Mouse (Mus musculus) adrenal gland (tissue): ENCODE results near the gene Aif1.

Experiments used
- intact Hi-C: fragments of 180-260 bp; cut with DNase I; formaldehyde crosslinking; loops from one replicate; pipeline ENCODE4 v1.15.1; 2025
- long read RNA-seq, 2 experiments: library from polyadenylated mRNA; unstranded; transcript quantifications; one replicate each; pipeline ENCODE4 v2.0.0; 2020; ENCODE audit warnings: borderline replicate concordance in 1 of 2; ENCODE audit not compliant: insufficient replicate concordance in 1 of 2

The Aif1 gene
- long read RNA-seq, experiment 1, transcript Aif1-203 (6 exons, 842 nt) = major isoform, 7 of 7 reads
- long read RNA-seq, experiment 1, partial matches to known transcripts = 0 of 7 reads
- long read RNA-seq, experiment 1, other reads (novel, unspliced or antisense) = 0 of 7 reads
- long read RNA-seq, experiment 2, transcript Aif1-203 (6 exons, 842 nt) = major isoform, 9 of 9 reads
- long read RNA-seq, experiment 2, partial matches to known transcripts = 0 of 9 reads
- long read RNA-seq, experiment 2, other reads (novel, unspliced or antisense) = 0 of 9 reads

DNA sequence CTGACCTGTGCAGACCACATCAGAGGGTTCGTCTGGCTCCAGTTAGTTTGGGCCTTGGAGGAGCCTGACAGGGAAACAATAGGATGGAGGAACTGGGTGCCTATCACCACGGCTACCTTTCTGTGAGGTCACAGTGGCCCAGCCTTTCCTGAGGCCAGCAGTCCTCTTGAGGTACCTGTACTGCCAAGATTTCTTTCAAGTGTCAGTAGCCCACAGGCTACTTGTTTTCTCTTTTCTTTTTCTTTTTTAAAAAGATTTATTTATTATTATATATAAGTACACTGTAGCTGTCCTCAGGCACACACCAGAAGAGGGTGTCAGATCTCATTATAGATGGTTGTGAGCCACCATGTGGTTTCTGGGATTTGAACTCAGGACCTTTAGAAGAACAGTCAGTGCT is at the start of gene Aif1:
Gene Aif1, minus strand, starts transcription at position 101 of the 400 bp plus-strand sequence.
- intact Hi-C loops = no loop called here

- intact Hi-C loops = no loop called here
Measured at GRCm38 (mm10) chr17:35225456-35225855, 49.6 kb upstream of the Aif1 start.

- intact Hi-C loops = no loop called here
Measured at GRCm38 (mm10) chr17:35224641-35225040, 48.8 kb upstream of the Aif1 start.

DNA sequence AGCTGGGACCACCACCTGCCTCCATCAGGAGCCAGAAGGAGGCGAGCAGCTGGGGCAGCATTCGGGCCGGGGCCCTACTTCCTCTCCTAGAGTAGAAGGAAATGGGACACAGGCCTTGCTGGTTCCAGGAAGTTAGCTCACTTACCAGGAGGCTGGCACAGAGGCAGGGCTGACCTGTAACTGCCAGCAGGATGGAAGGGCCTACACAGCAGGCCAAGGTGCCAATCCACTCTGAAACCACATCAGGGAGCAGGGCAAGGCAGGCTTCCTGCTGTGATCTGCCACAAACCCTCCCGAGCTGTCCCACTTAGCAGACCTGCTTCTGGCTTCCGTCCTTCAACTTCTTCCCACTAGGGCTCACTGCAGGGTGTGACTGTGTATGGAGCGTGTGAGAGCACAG is 46.4 kb upstream of the Aif1 start:
- intact Hi-C loops = no loop called here

DNA sequence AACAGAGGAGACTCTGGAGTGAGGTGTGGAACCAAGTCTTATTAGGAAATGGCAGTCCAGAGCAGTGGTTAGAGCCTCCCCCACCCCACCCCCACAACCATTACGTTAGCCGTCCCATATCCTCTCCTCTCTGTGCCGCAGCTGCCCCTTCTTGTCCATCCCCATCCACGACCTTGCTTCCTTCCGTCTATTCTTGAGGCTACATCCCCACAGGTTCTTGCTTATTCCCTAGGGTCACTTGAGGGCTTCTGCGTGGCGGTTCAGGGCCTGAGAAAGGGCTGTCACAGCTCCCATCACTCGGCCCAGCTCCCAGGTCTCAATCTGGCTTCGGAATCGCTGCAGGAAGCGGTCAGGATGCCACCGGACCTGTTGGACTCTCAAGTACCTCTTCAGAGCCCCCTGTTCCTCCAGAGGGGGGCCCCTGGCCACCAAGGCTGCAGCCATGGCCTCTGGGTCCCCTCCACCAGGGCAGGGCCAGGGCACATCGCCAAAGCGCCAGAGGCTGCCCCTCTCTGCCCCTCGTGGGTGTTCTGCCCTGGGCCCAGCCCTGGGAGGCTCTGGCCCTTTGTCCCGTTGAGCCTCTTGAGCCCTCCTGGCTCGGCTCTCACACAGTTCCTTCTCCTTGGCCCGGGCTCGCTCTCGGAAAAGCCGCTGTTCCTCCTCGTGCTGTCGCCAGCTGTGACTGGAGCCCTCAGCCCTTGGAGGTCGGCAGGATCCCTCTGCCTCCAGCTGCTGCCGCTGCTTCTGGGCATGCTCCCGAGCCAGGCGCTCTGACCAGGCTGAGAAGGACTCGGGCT is 44.5 kb upstream of the Aif1 start, which contains the start of gene Gm16181:
Gene Gm16181, plus strand, starts transcription at position 679 of the 797 bp plus-strand sequence.
- intact Hi-C loops = no loop called here

DNA sequence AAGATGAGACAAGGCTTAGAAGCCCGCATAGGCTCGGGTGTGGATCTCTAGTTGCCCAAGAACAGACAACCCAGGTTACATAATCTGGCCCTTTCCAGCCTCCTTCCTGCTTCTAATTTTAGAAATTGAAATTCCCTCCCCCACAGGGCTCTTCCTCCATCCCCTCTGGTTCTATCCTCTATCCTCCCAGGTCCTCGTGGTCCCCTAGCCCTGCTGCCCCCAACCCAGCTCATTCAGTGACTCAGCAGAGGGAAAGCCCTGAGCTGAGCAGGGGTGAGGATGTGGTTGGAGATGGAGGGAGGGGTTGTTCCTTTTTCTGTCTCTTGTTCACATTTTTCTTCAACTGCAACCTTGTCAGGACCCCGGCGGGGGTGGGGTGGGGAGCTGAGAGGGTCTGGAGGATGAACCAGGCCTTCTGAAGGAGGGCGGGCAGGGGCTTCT is 43.8 kb upstream of the Aif1 start:
- intact Hi-C loops = no loop called here

GRCm38 (mm10) chr17:35218516-35219193 is 42.8 kb upstream of the Aif1 start:
- intact Hi-C loops = no loop called here

GRCm38 (mm10) chr17:35213071-35213470 is 37.2 kb upstream of the Aif1 start:
- intact Hi-C loops = no loop called here

GRCm38 (mm10) chr17:35210593-35210992 is 34.7 kb upstream of the Aif1 start:
- intact Hi-C loops = no loop called here

GRCm38 (mm10) chr17:35209785-35210535 is 34.1 kb upstream of the Aif1 start:
- intact Hi-C loops = no loop called here

DNA sequence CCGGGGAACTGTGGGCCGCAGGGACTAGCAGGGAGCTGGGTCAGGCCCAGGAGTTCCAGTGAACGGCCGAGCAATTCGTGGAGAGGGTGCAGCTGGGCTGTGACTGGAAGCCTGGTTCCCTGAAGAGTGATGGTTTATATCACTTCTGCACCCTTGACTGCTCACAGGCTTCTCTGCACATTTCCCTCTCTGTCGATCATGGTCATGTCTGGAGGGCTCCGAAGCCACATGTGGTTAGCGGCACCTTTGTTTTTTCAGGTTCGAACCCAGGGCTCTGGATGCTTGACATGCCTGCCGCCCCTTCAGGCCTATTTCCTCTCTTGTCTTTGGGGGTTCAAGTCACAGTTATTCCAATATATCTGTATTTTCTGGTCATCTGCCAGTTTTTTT is 29.5 kb upstream of the Aif1 start:
- intact Hi-C loops = no loop called here

GRCm38 (mm10) chr17:35204494-35205379 is 28.9 kb upstream of the Aif1 start, which contains the start of gene Lta:
Gene Lta (minus strand): TSS chr17:35205351.
- intact Hi-C loops = no loop called here

GRCm38 (mm10) chr17:35202442-35202841 is 26.6 kb upstream of the Aif1 start:
- intact Hi-C loops = no loop called here

- intact Hi-C loops = no loop called here
Measured at GRCm38 (mm10) chr17:35201787-35202186, 25.9 kb upstream of the Aif1 start, which contains the start of gene Tnf. Gene Tnf (minus strand): TSS chr17:35202007.

GRCm38 (mm10) chr17:35201128-35201527 is 25.3 kb upstream of the Aif1 start:
- intact Hi-C loops = no loop called here

- intact Hi-C loops = no loop called here
Measured at GRCm38 (mm10) chr17:35200398-35200797, 24.5 kb upstream of the Aif1 start.

DNA sequence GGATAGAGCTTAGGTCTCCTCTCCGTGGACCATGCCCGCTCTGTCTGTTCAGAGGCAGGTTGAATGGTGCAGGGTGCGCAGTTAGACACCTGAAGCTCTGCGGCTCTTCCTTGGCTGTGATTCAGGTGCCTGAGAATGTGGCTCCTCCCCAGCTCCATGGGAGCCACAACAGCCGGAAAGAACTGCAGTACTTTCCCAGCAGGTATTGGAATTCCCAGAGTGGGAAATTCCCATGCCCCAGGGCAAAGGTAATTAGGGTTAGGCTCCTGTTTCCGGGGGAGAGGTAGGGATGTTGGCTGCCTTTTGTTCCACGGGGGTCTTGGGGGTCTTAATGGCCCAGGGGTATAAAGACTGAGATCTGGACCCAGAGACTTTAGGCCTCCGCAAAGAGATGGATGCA is 23.1 kb upstream of the Aif1 start:
- intact Hi-C loops = loop anchor here (5.0 kb wide), 1 partner anchor 33 kb away; the partner anchor contains the start of gene Atp6v1g2

DNA sequence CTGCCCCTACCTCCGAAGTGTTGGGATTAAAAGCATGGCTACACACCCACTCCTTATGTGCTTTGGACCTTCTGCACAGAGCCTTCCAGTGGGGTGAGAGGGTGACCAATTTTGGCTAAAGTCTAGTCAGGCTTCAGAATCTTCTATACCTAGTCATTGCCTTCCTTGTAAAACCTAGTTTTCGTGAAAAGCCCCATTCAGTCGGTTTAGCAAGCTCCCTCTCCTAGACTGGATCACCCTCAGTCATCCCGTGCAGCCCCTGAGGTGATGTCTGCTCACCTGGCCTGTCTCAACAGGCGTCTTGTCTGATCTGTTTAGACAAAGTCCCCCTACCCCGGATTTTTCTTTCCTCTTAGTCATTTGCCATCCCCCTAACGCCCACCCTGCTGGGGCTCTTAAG is 22.2 kb upstream of the Aif1 start:
- intact Hi-C loops = loop anchor here (5.0 kb wide), 1 partner anchor 34 kb away; the partner anchor contains the start of gene Atp6v1g2

GRCm38 (mm10) chr17:35197126-35197525 is 21.3 kb upstream of the Aif1 start:
- intact Hi-C loops = loop anchor here (5.0 kb wide), 1 partner anchor 35 kb away; the partner anchor contains the start of gene Atp6v1g2

- intact Hi-C loops = loop anchor here (5.0 kb wide), 1 partner anchor 36 kb away; the partner anchor contains the start of gene Atp6v1g2
Measured at GRCm38 (mm10) chr17:35196321-35196641, 20.4 kb upstream of the Aif1 start.
